Mouse (Mus musculus): ENCODE results near the gene Plaa. TPM values are rescaled to one million over a fixed set of nuclear protein-coding genes. Genes with fewer than 3 reads are reported as not detected.
A peak's percentile ranks its signal among the peaks of the same experiment; 100 is the strongest.

Plaa gene
- total RNA-seq, 2 experiments from 2014 or later = 41.9 to 50.9 TPM

DNA sequence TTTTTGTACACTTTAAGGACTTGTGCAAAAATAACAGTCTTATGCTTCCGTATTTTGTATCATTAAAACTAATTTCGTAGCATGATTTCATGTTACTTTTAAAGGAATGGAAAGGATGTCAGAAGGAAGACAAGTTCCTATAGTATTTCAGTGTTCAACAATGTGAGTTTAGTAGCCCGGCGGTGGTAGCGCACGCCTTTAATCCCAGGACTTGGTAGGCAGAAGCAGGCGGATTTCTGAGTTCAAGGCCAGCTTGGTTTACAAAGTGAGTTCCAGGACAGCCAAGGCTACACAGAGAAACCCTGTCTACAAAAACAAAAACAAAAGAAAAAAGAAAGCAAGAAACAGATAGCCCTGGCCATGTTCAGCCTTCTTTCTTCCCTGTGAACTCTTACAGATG is 45.9 kb downstream of the Plaa start:
- intact Hi-C loops (cut with DNase I) = loop anchor here (2.0 kb wide), 1 partner anchor 46 kb away; the partner anchor contains the start of gene Plaa
- no peak for DNase-seq (ENCODE audit: low spot score in 2 of 2)

DNA sequence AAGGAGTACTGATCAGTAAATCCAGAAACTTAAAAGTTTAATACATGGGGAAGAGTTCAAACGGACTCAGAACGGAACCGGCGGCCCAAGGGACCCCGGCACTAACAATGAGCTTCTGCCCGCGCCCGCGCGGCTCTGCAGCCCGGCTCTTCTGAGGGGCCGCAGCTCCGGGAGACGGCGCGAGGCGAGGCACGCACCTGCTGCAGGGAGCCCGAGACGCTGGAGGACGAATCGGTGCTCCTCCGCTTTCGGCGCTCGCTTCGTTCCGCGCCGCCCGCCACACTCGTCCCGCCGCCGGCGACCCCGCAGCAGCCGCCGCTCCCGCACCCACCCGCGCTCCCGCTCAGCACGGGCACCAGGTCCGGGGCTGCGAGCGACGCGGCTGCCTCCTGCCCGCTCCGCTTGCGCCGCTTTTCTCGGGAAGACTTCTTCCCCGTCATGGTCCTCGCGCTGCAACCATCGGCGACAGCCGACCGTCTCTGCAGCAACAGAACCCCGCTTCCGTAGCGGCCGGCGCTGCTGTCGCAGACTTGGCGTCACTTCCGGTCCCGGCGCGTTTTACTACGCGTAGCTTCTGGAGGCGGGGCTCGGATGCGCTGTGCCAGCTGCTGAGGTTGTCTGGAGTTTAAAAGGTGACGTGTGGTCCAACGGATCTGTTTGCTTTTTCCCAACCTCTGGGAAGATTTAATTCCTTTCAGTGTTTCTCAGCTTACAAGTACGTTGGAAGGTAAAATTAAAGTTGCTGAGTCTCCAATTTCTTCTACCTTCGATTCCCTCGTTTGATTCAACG is 46.6 kb downstream of the Plaa start, which contains the start of the genes Gm10306 and Caap1:
Gm10306 (plus strand) TSS at position 282 of the 790 bp plus-strand sequence.
Caap1 (minus strand) TSS at position 532 of the 790 bp plus-strand sequence.
- intact Hi-C loops (cut with DNase I) = loop anchor here (2.0 kb wide), 1 partner anchor 46 kb away; the partner anchor contains the start of gene Plaa
- peak; percentile 93 to 94 for DNase-seq (ENCODE audit: low spot score in 2 of 2)

DNA sequence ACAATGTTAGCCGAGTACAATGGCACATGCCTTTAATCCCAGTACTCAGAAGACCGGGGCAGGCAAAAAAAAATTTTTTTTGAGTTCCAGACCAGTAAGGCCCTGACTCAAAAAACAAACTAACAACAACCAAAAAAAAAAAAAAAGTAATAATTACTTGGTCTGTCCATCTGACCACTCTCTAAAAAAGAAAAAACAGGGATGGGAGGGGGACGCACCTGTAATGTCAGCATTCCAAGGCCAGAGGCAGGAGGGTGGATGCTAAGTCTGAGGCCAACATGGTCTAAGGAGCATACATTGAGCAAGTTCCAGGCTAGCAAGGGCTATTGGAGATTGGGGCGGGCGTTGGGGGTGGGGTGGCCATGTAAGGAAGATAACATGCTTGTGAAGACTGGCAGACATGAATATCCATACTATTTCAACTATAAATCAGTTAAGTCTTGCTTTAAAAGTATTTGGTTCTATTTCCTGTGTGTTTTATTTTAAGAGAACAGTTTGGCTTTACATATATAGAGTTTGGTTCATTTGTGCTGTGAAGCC is 48.0 kb downstream of the Plaa start:
- no peak for DNase-seq (ENCODE audit: low spot score in 2 of 2)

DNA sequence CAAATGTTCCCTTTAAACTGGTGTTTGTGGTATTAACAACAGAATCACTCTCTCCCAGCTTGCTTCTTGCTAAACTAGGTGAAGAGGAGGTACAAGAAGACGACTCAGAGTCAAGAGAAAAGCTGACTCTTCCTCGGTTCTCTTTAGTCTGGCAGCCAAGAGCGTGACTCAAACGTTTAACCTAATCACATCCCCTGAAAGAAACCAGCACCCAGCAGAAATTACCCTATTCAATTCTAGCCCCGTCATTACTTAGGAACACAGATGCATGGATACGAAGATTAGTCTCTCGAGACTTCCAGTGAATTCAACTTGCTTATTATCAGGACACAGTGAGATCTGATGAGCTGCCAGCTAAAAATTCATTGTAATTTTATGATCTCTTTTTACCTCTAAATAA is 58.7 kb downstream of the Plaa start:
- DNase-seq (ENCODE audit: low spot score in 2 of 2) = no peak
- intact Hi-C loops (cut with DNase I) = no loop called here

More for the DNA sequence above, 48.0 kb downstream of the Plaa start:
- intact Hi-C loops (cut with DNase I) = no loop called here

DNA sequence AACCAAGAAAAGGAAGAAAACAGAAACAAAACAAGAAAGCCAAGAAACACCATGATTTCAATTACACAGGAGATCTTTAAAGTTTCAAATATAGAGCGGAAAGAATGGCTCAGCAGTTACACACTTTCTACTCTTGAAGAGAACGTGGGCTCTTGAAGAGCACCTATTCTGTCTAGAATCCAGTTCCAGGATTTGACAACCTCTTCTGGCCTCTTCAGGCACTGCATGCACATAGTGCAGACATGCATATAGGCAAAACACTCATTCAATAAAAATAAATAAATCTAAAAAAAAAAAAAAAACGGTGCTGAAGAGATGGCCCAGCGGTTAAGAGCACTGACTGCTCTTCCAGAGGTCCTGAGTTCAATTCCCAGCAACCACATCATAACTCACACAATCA is 60.0 kb downstream of the Plaa start:
- intact Hi-C loops (cut with DNase I) = no loop called here
- no peak for DNase-seq (ENCODE audit: low spot score in 2 of 2)

DNA sequence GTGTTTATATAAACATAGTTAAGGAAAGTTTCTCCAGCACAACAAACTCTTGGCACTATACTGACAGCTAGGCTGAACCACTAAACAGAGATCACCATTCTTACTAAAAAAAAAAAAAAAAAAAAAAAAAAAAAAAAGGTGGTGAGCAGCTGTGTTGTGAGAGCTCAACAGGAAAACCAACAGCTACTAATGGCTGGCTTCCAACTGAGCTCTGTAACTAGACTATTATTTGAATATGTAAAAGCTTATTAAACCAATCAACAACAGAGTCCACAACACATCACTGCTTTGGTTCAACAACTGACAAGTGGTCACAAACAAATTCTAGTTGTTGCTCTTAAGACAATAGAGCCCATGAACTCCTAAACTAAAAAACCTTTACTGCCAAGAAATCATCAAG is 69.8 kb downstream of the Plaa start:
- intact Hi-C loops (cut with DNase I) = no loop called here
- no peak for DNase-seq (ENCODE audit: low spot score in 2 of 2)

DNA sequence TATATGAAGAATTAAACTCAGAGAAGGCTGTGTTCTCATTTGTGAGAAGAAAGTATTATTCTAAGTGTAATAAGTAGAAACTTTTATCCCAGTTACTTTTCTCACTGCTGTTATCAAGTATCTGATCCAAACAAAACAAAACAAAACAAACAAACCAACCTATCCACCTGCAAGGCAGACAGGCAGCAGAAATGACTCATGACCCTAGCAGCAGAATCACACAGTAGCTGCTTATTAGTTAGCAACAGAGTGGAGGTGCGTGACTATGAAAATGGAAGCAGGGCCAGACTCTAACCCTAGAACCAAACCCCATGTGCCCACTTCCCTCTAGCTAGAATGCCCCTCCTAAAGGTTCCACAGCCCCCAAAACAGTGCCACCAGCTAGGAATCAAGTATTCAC is 73.6 kb downstream of the Plaa start:
- DNase-seq (ENCODE audit: low spot score in 2 of 2) = no peak
- intact Hi-C loops (cut with DNase I) = no loop called here

DNA sequence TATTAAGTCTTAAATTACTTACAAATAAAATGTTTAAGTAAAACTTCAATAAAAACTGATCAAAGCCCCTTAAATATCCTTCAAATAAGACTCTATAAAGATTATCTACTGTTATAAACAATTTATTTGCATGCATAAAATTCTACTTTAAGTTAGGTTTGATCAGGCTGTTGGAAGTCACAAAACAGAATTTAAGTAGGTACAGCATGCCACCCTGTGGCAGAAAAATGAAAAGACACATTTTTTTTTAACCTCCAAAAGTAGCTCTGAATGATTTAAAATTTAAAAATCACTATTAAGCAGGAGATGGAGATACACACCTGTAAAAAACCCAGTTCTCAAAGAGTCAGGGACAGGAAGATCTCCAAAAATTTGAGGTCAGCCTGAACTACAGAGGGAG is 79.7 kb downstream of the Plaa start:
- intact Hi-C loops (cut with DNase I) = no loop called here
- no peak for DNase-seq (ENCODE audit: low spot score in 2 of 2)

DNA sequence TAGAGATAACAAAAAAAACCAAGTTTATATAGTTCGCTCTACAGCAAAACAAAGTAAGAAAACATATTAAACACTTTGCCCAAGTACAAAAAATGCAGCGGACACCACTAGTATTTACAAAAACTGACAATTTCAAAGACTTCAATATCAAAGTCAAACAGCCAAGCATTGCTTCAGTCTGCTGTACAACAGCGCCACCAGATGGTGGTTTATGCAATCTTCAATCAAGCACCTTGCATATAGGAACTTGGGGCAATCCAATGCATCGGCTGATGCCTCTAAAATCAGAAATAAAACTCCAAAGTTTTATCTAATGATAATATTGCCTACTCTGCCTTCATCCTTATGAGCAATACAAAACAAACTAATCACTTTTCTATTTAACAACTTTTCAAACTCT is 85.4 kb downstream of the Plaa start:
- peak; percentile 15 to 24 for DNase-seq (ENCODE audit: low spot score in 2 of 2)
- intact Hi-C loops (cut with DNase I) = no loop called here

Other genes starting within 250 kb of the Plaa start
- under 1 TPM in 1 of 2 experiments, not detected in 1; 0.67 TPM for gene Gm10306, start 46.7 kb downstream of the Plaa start, total RNA-seq (2021)
- gene Caap1, start 46.4 kb downstream of the Plaa start, total RNA-seq (2021) = 10 to 100 TPM in 1 of 2 experiments, 1 to 10 TPM in 1; 8.8 to 11.0 TPM
- gene Ift74, start 11.2 kb upstream of the Plaa start, total RNA-seq (2021) = 10 to 100 TPM; 19.6 to 24.4 TPM
- gene Lrrc19, start 46.9 kb upstream of the Plaa start, total RNA-seq (2021) = not detected
- 1 to 10 TPM; 8.3 to 8.7 TPM for gene Tek, start 136.0 kb upstream of the Plaa start, total RNA-seq (2021)

Data from left cerebral cortex, postnatal 36 days (tissue).